Mouse (Mus musculus): ENCODE data around the gene Ttc7. TPM values are rescaled to one million over a fixed set of nuclear protein-coding genes. Genes with fewer than 3 reads are reported as not detected.

Gene Ttc7
- polyA plus RNA-seq, 1 experiment from 2014 or later = 4.2 TPM

DNA sequence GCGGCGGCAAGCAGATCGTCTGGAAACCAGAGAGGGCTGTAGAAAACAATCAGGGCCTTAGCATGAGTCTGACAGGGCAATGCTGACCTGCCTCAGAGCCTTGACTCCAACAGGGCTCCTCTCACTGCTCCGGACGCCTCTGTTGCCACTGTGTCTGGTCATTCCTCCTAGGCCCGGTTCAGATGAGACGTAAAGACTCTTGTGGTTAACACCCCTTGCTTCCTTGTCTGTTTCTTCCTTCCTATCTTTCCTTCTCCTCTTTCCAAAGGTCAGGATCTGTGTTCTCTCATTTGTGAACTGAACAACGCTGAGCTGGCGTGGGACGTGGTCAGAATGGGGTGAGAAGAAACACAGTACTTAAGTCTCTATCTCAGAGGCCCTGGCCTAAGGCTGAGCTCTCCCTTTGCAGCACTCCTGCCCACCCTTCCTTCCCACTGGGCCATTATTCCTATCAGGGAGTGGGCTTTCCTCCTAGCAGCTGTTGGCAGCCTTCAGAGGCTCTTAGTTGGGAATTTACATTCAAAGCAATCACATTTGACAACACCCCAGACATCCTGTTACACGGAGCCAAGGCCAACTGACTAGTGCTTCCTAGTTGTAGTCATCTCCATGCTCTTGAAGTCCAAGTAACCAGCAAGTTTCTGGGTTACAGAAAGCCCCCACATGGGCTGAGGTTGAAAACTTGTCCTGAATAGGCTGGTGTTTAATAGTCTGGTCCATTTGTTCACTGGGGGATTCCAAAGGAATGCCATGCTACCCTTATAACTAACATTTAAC, 18.4 kb upstream of the Ttc7 start:
- no peak overlapping the region for H3K9ac ChIP-seq (ENCODE audit: low read depth, low read length)
- H3K4me2 ChIP-seq (ENCODE audit: low read length) = peak overlapping the region; percentile 78

DNA sequence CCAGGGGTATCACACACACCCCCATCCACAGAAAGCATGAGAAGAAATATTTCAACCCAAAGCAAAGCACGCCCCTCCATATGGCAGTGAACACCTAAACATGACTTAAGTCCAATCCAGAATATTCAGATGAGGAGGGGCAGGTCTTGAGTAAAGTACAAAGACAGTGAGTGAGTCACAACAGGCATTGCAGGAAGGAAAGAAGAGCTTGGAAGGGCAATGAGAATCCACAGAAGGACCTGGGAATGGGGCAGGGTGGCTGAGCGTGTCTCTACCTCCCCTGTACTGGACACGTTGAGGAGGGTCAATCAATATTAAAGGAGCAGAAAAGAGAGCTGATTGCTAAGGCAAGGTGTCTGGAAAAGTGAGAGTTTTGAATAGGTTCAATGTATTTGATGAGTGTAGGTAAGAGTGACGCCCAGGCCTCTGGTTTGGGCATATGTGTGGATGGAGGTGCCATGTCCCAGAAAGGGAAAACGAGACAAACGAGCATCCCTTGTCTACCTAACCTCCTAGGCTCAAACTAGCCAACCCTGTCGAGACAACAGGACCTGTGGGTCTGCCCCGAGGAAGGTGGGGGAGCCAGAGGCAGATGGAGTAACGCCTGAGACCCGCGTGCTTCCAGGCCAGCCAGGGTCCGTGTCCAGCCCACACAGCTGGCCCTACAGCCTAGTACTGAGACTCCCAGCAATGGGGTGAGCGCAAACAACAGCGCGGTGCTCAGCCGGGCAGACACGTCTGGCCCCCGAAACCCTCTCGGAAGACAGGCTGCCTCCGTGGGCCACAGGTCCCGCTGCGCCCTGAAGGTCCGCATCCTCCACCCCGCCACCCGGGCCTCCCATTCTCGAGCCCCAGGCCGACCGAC, 17.5 kb upstream of the Ttc7 start:
- peak overlapping the region; percentile 94 for H3K9ac ChIP-seq (ENCODE audit: low read depth, low read length)
- no peaks in the 10 kb centered on the region for H3K9me3 ChIP-seq (replicated peaks; ENCODE audit: control insufficient read depth, low read length, poor library complexity, severe bottlenecking)
- peak overlapping the region; percentile 81 for H3K4me3 ChIP-seq (ENCODE audit: low read depth, low read length)
- peak overlapping the region; percentile 76 for H3K27ac ChIP-seq (ENCODE audit: low read length)
- ATAC-seq = peak; percentile 84
- H3K36me3 ChIP-seq (ENCODE audit: control insufficient read depth, insufficient read depth, low read length) = peaks cover 6% of the 10 kb centered on the region; the same call in 1 of the 2 replicates
- H3K4me2 ChIP-seq (ENCODE audit: low read length) = peak overlapping the region; percentile 78
- peaks cover 15% of the 10 kb centered on the region for H3K4me1 ChIP-seq (ENCODE audit: control insufficient read depth, insufficient read depth, low read length)
- no peaks in the 10 kb centered on the region for H3K27me3 ChIP-seq (ENCODE audit: control insufficient read depth, insufficient read depth, low read depth, low read length)
- 7% methylated on average over 28 of the region's 28 CpGs for WGBS

More for the DNA sequence above, 18.4 kb upstream of the Ttc7 start:
- H3K36me3 ChIP-seq (ENCODE audit: control insufficient read depth, insufficient read depth, low read length) = peaks cover 8% of the 10 kb centered on the region; the same call in 1 of the 2 replicates
- H3K4me3 ChIP-seq (ENCODE audit: low read depth, low read length) = peak overlapping the region; percentile 81; the same call in 1 of the 2 replicates
- H3K27ac ChIP-seq (ENCODE audit: low read length) = no peak overlapping the region
- H3K4me1 ChIP-seq (ENCODE audit: control insufficient read depth, insufficient read depth, low read length) = peaks cover 15% of the 10 kb centered on the region
- H3K9me3 ChIP-seq (replicated peaks; ENCODE audit: control insufficient read depth, low read length, poor library complexity, severe bottlenecking) = no peaks in the 10 kb centered on the region
- H3K27me3 ChIP-seq (ENCODE audit: control insufficient read depth, insufficient read depth, low read depth, low read length) = no peaks in the 10 kb centered on the region
- ATAC-seq = no peak
- WGBS = 94% methylated on average over 11 of the region's 11 CpGs

DNA sequence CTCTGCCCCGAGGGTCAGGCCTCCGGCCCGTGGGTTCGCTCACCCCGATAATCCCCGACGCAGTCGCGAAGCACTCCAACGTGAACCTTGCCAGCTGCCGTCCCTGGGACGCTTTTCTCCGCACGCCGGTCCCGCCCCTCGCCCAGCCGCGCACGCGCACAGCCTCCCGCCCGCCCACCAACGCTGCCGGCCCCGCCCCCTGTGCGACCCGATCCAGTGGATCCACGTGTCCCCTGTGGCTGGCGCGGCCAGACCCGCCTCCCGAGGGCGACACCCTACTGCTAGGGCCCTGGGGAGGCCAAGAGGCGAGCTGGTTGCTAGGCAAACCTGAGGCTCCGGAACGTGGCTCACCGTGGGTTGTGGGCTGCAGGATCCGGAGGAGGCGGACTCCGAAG, 16.9 kb upstream of the Ttc7 start, which contains the start of gene Mcfd2:
Gene Mcfd2 (minus strand): TSS at position 144 of the 395 bp plus-strand sequence.
- Histone ChIP-seq H3K9me3 (replicated peaks; ENCODE audit: control insufficient read depth, low read length, poor library complexity, severe bottlenecking) (no peaks in the 10 kb centered on the region), H3K27me3 (ENCODE audit: control insufficient read depth, insufficient read depth, low read depth, low read length) (no peaks in the 10 kb centered on the region), H3K4me2 (ENCODE audit: low read length) (peak within 1 kb of the TSS; percentile 78), H3K9ac (ENCODE audit: low read depth, low read length) (peak within 1 kb of the TSS; percentile 94), H3K27ac (ENCODE audit: low read length) (peak within 1 kb of the TSS; percentile 76), H3K4me1 (ENCODE audit: control insufficient read depth, insufficient read depth, low read length) (peaks cover 15% of the 10 kb centered on the region), H3K4me3 (ENCODE audit: low read depth, low read length) (peak within 1 kb of the TSS; percentile 81), H3K36me3 (ENCODE audit: control insufficient read depth, insufficient read depth, low read length) (peaks cover 6% of the 10 kb centered on the region; the same call in 1 of the 2 replicates)
- peak; percentile 93 for ATAC-seq
- WGBS = under 1% methylated on average over 41 of the region's 41 CpGs

DNA sequence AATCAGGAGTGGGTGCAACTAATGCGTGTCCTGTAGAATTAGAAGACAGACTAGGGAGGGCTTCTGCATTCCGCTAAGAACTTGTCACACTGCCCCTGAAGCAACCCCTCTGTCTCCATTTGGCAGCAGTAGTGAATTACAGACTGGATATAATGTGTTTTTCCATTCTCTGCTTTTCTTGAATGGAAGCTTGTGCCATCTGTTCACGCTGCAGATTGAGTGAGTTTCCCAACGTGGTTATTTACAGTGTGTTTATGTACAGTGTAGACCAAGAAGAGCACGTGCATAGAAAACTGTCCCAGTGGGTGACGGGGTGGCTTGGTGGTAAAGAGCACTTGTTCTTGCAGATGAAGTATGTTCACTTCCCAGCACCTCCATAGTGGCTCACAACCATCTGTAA, 13.2 kb upstream of the Ttc7 start:
- H3K4me1 ChIP-seq (ENCODE audit: control insufficient read depth, insufficient read depth, low read length) = peaks cover 10% of the 10 kb centered on the region
- H3K27me3 ChIP-seq (ENCODE audit: control insufficient read depth, insufficient read depth, low read depth, low read length) = no peaks in the 10 kb centered on the region
- H3K9me3 ChIP-seq (replicated peaks; ENCODE audit: control insufficient read depth, low read length, poor library complexity, severe bottlenecking) = no peaks in the 10 kb centered on the region
- H3K36me3 ChIP-seq (ENCODE audit: control insufficient read depth, insufficient read depth, low read length) = no peaks in the 10 kb centered on the region
- no peak for ATAC-seq
- no peak overlapping the region for H3K4me3 ChIP-seq (ENCODE audit: low read depth, low read length)
- H3K4me2 ChIP-seq (ENCODE audit: low read length) = no peak overlapping the region
- H3K9ac ChIP-seq (ENCODE audit: low read depth, low read length) = no peak overlapping the region
- 68% methylated on average over 6 of the region's 6 CpGs for WGBS
- H3K27ac ChIP-seq (ENCODE audit: low read length) = no peak overlapping the region

DNA sequence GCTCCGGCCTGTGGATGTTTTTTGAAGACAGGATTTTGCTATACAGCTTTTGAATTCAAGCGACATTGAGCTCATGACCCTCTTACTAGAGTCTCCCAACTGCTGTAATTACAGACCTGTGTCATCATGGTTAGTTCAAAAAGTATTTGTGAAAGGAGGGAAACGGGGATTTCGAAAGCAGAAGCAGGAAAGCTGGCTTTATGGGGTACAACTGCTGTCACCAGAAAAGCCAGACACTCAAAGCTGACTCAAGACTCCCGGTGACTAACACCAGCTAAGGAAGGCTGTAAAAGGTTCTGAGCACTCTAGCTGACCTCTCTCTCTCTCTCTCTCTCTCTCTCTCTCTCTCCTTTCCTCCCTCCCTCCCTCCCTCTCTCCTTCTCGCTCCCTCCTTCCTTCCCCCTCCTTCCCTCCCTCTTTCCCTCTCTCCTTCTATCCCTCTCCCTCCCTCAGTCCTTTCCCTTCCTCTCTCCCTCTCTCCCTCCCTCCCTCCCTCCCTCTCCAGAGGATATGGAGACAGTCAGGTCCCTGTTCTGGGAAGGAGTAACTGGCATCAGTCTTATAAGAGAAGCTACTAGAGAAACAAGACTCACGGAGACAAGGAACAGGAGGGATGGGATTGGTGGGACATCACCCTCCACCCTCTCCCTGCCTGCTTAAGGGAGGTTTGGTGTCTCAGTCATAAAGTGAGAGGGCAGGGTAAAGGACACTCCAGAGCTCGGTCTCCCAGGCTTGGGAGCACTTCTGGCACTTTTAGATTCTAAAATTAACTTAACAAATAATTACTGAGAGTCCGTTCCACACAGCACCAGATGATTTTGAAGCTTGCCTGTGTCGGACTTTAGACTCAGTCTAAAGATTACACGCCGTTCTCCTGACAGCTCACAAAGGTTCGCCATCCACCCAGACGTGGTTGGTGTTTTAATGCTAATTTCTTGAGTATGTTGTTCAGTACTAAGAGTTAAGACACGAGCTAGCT, 7.0 kb upstream of the Ttc7 start:
- ATAC-seq = no peak
- Histone ChIP-seq H3K36me3 (ENCODE audit: control insufficient read depth, insufficient read depth, low read length) (no peaks in the 10 kb centered on the region), H3K4me1 (ENCODE audit: control insufficient read depth, insufficient read depth, low read length) (no peaks in the 10 kb centered on the region; the same call in 1 of the 2 replicates), H3K9me3 (replicated peaks; ENCODE audit: control insufficient read depth, low read length, poor library complexity, severe bottlenecking) (no peaks in the 10 kb centered on the region), H3K4me2 (ENCODE audit: low read length) (no peak overlapping the region), H3K4me3 (ENCODE audit: low read depth, low read length) (no peak overlapping the region), H3K9ac (ENCODE audit: low read depth, low read length) (no peak overlapping the region), H3K27me3 (ENCODE audit: control insufficient read depth, insufficient read depth, low read depth, low read length) (0 out of 2 replicates have a peak, but pooled peaks cover 2% of the 10 kb centered on the region), H3K27ac (ENCODE audit: low read length) (no peak overlapping the region)
- 62% methylated on average over 15 of the region's 15 CpGs for WGBS

DNA sequence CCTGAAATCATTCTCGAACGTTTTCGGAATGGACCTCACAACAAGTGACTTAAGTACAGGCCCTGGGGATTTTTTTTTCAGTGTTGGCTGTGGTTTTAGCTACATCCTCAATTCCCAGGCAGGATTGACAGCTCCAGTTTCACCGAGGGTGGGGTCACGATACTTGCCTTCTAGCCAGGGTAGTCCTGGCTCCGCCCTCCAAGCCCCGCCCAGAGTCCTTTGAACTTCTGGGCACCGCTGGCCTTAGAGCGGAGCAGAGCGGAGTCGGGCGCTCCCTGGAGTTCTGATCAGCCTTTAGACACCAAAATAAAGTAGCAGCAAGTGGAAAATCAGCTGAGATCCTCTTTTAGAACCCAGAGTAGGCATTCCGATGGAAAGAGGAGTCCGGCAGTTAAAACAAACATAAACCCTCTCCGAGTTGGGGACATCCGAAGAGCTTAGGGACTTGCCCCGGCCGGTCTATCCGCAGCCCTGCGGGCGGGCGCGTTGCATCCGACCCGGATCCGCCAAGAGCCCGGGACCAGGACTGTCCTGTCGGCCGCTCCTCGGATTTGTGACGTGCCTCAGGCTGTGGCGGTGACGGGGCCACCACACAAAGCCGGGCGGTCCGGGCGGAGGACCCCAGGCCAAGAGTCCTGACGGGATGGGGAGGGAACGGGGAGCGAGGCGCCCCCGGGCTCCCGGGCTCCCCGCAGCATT, 530 bp upstream of the Ttc7 start:
- peaks cover 28% of the 10 kb centered on the region for H3K27me3 ChIP-seq (ENCODE audit: control insufficient read depth, insufficient read depth, low read depth, low read length)
- peak overlapping the region; percentile 68 for H3K9ac ChIP-seq (ENCODE audit: low read depth, low read length)
- peaks cover 17% of the 10 kb centered on the region for H3K4me1 ChIP-seq (ENCODE audit: control insufficient read depth, insufficient read depth, low read length)
- peak overlapping the region; percentile 71 for H3K4me3 ChIP-seq (ENCODE audit: low read depth, low read length)
- peak overlapping the region; percentile 78 for H3K4me2 ChIP-seq (ENCODE audit: low read length)
- no peaks in the 10 kb centered on the region for H3K36me3 ChIP-seq (ENCODE audit: control insufficient read depth, insufficient read depth, low read length)
- ATAC-seq = peak; percentile 78
- H3K27ac ChIP-seq (ENCODE audit: low read length) = peak overlapping the region; percentile 76
- 0% methylated on average over 44 of the region's 44 CpGs for WGBS
- no peaks in the 10 kb centered on the region for H3K9me3 ChIP-seq (replicated peaks; ENCODE audit: control insufficient read depth, low read length, poor library complexity, severe bottlenecking)

DNA sequence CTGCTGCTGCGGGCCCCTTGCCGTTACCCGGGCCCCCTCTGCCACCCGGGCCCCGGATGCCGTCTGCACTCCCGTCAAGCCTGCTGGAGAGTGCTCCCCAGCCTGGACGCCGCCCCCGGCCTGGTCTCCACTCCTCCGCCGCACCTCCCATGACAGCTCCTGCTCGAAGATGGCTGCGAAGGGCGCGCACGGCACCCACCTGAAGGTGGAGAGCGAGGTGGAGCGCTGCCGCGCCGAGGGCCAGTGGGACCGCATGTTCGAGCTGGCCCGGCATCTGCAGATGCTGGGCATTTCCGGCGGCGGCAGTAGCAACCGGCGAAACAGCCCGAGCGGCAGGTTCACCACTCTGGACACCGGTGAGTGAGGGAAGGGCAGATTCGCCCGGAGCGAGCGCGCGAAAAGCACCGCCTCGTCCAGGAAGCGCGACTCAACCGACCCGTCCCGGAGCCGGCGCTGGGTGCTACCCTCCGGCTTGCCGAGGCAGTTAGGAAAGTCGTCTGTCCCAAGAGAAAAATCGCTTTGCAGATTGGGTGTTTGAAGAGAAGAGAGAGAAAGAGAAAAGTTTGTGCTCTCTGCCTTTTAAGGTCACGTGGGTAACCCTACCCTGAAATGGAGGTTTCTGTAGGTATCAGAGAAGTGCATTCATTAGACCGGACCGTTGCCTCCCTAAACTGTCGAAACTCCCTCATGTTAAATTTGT, 519 bp downstream of the Ttc7 start:
- peak overlapping the region; percentile 76 for H3K27ac ChIP-seq (ENCODE audit: low read length)
- peak overlapping the region; percentile 68 for H3K9ac ChIP-seq (ENCODE audit: low read depth, low read length)
- H3K4me3 ChIP-seq (ENCODE audit: low read depth, low read length) = peak overlapping the region; percentile 71
- H3K4me1 ChIP-seq (ENCODE audit: control insufficient read depth, insufficient read depth, low read length) = peaks cover 19% of the 10 kb centered on the region
- under 1% methylated on average over 51 of the region's 56 CpGs for WGBS
- no peaks in the 10 kb centered on the region for H3K36me3 ChIP-seq (ENCODE audit: control insufficient read depth, insufficient read depth, low read length)
- H3K27me3 ChIP-seq (ENCODE audit: control insufficient read depth, insufficient read depth, low read depth, low read length) = peaks cover 29% of the 10 kb centered on the region
- peak; percentile 69 for ATAC-seq
- H3K4me2 ChIP-seq (ENCODE audit: low read length) = peak overlapping the region; percentile 78
- no peaks in the 10 kb centered on the region for H3K9me3 ChIP-seq (replicated peaks; ENCODE audit: control insufficient read depth, low read length, poor library complexity, severe bottlenecking)

All from midbrain, embryonic 16.5 days (tissue).